Mouse (Mus musculus) CH12F3 (cell line): Measurements from ENCODE around the gene Ryr2.

Experiments used
- in situ Hi-C: fragments of 300-500 bp; cut with MboI; formaldehyde crosslinking; loops from 2 replicates; pipeline ENCODE4 v1.14.3; 2020; ENCODE audit warnings: low sequenced_read_pairs

The Ryr2 gene

GRCm38 (mm10) chr13:11782411-11783155 is 324.2 kb downstream of the Ryr2 start:
- in situ Hi-C loops, result no loop called here

DNA sequence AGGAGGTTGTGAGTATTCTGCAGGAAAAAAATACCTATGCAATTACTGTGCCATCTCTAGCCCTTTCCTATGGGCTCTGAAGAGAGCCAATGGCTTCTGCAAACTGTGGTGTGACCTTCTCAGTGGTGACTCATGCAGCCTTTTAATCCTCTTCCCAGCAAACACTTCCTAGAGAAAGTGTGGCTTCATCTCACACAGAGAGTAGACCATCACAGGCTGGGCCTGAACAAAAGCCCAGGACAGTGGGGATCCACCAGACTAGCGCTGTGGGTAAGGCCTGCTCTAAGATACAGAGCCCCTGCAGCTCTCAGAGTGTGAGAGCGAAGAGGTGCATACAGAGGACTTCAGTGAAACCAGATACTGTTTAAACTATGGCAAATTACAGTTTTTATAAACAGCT is 325.7 kb downstream of the Ryr2 start:
- in situ Hi-C loops, result no loop called here

GRCm38 (mm10) chr13:11777726-11778125 is 329.0 kb downstream of the Ryr2 start:
- in situ Hi-C loops, result no loop called here

GRCm38 (mm10) chr13:11772173-11772572 is 334.6 kb downstream of the Ryr2 start:
- in situ Hi-C loops, result no loop called here

GRCm38 (mm10) chr13:11766899-11767298 is 339.8 kb downstream of the Ryr2 start:
- in situ Hi-C loops, result no loop called here

DNA sequence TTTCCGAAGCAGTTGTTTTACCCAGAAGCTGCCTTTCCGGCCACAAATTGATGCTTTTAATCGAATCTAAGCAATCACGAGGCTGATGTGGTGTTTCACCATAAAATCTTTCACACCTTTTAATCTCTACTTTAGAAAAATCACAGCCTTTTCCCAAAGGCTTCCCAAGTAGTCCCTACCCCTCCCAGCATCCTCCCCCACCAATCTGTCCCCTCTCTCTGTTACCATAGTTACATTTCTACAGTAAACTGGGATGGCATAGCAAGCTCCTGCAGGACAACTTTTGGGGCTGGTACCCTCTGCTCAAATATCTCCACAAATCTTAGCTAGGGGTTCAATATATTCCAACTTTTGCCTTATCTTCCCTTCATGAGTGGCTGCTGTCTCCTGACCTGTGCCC is 342.8 kb downstream of the Ryr2 start:
- in situ Hi-C loops, result no loop called here

- in situ Hi-C loops, result no loop called here
Measured at GRCm38 (mm10) chr13:11763104-11763503, 343.6 kb downstream of the Ryr2 start.

- in situ Hi-C loops, result no loop called here
Measured at GRCm38 (mm10) chr13:11757894-11758293, 348.9 kb downstream of the Ryr2 start.

GRCm38 (mm10) chr13:11745479-11745878 is 361.3 kb downstream of the Ryr2 start:
- in situ Hi-C loops, result no loop called here

DNA sequence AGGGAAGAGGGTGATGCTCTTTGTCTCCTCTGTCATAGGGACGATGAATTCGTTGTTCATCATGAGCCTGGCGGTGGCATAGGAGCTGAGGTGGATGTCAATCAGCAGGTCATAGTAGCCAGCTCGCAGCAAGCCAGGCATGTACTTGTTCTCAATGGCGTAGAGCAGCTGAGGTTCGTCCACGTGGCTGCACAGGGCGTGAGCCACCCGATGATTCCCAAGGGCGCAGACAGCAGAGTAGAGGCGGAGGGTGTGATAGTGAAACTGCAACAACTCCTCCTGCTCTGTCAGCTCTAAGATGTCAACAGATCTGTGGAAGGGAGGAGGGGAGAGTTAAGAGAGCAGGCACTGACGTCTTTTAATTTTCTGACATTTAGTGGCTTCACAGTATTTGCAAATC is 368.5 kb downstream of the Ryr2 start:
- in situ Hi-C loops, result no loop called here

DNA sequence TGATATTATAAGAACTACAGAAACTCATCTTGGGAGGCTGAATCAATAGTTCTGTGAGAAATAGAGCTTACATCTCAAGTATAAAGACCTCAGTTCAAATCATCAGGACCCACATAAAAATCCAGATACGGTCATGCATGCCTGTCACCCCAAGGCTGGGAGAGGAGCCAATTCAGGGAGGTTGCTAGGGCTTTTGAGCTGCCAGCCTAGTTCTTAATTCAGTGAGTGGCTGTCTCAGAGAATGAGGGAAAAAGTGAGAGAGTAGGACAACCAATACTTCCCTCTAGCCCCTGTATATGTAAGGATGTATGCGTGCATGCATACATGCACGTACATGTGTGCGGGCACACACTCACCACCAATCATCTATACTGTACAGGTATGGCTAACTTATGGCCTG is 390.5 kb downstream of the Ryr2 start:
- in situ Hi-C loops, result no loop called here

DNA sequence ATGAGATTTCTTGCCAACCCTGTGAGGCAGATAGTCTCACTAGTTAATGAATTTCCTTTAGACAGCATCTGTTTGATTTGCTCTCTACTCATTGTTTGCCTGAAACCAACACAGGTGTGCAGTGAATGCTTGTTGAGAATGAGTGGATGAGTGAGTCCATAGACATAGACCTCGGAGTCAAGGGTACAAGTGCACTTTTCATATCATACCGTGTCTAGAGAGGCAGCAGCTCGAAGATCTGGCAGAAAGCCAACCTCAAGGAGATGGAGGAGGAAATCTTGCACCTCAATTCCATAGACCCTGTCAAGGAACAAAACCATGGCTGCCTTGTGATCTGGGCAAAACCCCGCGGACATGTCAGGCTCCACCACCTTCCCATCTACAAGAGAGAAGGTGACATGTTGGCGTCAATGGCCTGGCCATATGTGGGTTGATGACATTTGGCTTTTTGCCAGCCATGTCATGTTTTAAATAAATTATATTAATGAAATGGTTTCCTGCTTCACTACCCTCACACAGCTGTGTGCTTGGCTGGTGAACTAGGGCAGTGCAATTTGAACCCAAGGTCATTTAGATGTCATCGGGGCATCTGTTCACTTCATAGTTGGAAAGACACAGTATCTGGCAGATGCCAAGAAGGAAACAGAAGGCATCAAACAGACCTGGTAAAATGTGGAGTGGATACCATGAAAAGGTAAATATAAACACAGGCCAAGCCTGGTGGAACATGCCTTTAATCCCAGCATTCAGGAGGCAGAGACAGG is 396.9 kb downstream of the Ryr2 start:
- in situ Hi-C loops, result no loop called here

DNA sequence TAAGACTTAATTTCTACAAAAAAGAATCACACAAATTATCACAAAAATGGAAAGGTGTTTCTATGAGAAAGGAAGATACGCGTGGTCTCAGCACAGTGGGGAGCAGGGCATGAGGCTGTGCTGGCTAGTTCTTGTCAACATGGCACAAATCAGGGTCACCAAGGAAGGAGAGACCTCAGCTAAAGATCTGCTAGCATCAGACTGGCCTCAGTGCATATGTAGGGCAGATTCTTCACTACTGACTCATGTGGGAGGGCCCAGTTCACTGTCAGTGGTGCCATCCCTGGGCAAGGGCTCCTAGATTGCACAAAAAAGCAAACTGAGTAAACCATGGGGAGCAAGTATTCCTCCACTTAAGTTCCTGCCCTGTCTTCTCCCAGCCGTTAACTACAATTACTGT is 405.0 kb downstream of the Ryr2 start:
- in situ Hi-C loops, result no loop called here

- in situ Hi-C loops, result no loop called here
Measured at GRCm38 (mm10) chr13:11696496-11696895, 410.2 kb downstream of the Ryr2 start.

DNA sequence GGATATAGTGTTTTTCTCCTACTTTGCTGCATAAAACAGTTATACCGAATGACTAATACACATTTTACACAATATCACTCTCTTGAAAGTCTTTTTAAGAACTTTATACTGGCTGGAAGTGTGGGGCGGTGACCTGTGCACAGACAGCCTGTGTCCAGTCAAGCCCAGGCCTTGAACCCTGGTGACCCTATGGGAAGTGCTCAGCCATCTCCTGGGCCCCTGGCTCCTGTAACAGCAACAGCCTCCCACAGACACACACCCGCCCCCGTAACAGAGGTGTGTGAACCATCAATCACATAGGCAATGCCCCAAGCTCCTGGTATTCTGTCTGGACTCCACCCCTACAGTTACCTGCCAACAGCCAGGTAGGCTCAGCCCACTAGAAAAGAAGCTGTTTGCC is 424.9 kb downstream of the Ryr2 start:
- in situ Hi-C loops, result no loop called here

DNA sequence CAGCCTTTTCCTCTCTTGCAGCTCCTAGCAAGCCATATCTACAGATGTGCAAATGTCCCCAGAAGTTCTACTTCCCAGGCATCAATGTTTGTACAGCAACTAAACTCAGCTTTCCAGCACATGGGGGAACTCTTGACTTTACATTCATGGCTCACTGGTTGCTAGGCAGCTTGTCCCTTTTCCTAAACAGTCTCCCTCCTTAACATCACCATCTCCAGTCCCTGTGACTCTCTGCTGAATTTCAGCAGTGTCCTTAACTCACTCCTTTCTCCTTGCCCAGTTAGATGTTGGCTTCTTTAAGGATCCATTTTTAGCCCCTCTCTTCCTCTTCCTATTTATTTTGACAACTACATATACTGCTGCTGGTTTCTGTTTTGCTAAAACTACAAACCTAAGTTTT is 443.9 kb downstream of the Ryr2 start:
- in situ Hi-C loops, result no loop called here

DNA sequence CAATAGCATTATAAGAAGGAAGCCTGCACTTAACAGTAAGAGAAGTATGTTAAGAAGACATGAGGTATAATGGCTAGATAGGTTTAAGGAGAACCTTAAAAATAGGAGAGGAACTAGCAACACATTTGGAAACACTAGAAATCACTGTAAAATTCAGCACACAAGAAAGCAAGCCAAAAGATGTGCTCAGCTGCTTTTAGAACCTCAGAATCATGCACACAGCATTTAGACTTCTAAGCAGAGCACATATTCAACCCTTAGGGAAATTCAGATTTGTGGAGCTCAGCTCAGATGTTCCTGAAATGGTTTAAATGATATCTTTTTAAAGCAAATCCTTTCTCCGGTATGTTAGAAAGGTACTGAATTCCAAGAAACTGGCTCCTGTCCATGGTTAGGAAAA is 461.9 kb downstream of the Ryr2 start:
- in situ Hi-C loops, result no loop called here

DNA sequence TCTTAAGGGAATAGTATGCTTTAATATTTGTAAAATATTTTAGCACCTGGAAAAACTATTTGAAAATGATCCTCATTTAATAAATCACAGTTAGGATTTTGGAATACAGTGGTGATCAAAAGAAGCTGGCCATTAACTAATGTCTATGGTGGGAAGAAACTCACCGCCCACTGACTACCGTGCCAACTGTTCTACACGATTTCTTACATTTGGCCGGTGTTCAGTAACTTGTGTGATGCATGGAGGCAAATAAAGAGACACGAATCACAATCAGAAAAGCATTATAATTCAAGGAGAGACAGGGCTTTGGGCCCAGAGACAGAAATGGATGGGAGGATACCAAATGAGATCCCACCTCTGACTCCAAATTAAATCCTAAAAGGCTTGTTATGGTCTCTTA is 470.4 kb downstream of the Ryr2 start:
- in situ Hi-C loops, result no loop called here

DNA sequence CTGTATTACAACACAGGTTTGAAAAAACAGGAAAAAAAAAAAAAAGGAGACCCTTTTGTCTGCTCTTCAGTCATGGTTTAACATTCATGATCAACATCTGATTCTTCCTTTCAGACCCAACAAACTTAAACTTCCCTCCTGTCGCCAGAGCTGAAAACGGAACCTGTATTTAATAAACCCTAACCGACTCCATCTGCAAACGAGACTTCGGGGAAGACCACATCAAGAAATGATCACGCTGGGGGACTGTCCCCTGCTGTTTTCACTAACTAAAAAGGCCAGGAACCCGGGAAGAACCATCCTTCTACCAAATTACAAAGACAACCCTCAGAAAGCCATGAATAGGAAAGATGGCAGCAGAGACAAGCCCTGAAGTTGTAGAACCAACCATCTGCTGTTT is 482.2 kb downstream of the Ryr2 start:
- in situ Hi-C loops, result no loop called here

GRCm38 (mm10) chr13:11595431-11595830 is 511.3 kb downstream of the Ryr2 start:
- in situ Hi-C loops, result no loop called here

DNA sequence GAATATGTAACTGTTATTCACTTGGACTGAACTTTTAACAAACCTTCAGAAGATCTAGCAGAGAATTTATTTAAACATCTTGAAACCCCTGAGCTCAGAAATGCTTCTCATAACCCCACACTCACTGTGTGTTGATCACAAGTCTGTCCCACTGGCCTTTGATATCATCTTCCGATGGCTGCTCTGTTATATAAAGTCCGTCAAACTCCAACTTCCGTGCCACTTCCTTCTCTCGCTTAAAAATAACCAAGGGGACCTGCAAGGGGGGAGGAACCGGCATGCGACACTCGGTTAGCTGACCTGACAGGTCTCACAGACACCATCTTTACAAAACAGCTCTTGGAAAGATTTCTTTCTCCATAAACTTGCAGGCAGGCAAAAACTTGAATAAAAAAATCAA is 521.5 kb downstream of the Ryr2 start:
- in situ Hi-C loops, result no loop called here

DNA sequence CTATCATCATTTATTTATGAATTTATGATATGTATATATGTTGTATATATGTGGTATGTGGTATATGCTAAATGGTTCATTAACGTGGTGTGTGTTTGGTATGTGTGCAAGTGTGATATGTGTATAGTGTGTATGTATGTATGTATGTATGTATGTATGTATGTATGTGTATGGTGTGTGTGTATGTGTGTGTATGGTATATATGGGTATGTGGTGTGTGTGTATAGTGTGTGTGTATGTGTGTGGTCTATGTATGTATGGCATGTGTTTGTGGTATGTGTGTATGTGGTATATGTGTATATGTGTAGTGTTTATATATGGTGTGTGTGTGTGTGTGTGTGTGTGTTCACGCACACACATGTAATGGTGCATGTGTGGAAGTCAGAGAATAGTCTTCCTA is 534.2 kb downstream of the Ryr2 start:
- in situ Hi-C loops, result no loop called here

GRCm38 (mm10) chr13:11567376-11567775 is 539.4 kb downstream of the Ryr2 start:
- in situ Hi-C loops, result no loop called here
